Mouse (Mus musculus) Patski (cell line): ENCODE measurements around the gene Mrpl38. TPM values are rescaled to one million over a fixed set of nuclear protein-coding genes. Genes with fewer than 3 reads are reported as not detected.

Experiments
- ATAC-seq: fragments of 100-300 bp; one replicate; pipeline ENCODE4 v1.8.0; 2021
- CTCF ChIA-PET: fragments of 350-600 bp; sonication (Branson Sonifier 250); formaldehyde crosslinking; loops from one replicate; lab custom pipeline; 2022; ENCODE audit warnings: inconsistent platforms; lab: Charles Lee
- POLR2A ChIA-PET: fragments of 350-600 bp; sonication (Branson Sonifier 250); formaldehyde crosslinking; loops from one replicate; lab custom pipeline; 2022; ENCODE audit warnings: antibody characterized with exemption, inconsistent platforms; lab: Charles Lee
- DNase-seq: peaks from one replicate; pipeline ENCODE4 v3.0.0-alpha.2; 2011; ENCODE audit warnings: low read depth, low spot score
- H3K27me3 ChIP-seq: fragments of 371-371 bp; one replicate; pipeline ENCODE4 v1.5.1; 2021
- CTCF ChIP-seq: fragments of 100-300 bp; IDR thresholded peaks from one replicate; pipeline ENCODE4 v1.5.1; 2021
- in situ Hi-C: fragments of 300-500 bp; cut with MboI; formaldehyde crosslinking; loops from 3 replicates; pipeline ENCODE4 v1.11.1; 2018; ENCODE audit warnings: low pct_unique_long_range_greater_than_20kb, mixed read lengths
- polyA plus RNA-seq: library from polyadenylated mRNA; unstranded; gene quantifications from one replicate; pipeline ENCODE4 v1.2.3, GENCODE M21; 2021

Gene Mrpl38
- polyA plus RNA-seq, 1 experiment from 2014 or later = 89.7 TPM

GRCm38 (mm10) chr11:116087194-116088130 lies 51.2 kb downstream of the Mrpl38 start:
- POLR2A ChIA-PET = interaction anchor here (0.8 to 1.3 kb wide), 3 partner anchors 15 to 42 kb away, joined by 3 to 6 read pairs (median 3); no protein-coding TSS in a partner anchor
- in situ Hi-C loops = loop anchor here (5.0 kb wide), 1 partner anchor 45 kb away; the partner anchor contains the start of gene Trim65
- ATAC-seq (peak; percentile 75), DNase-seq (no peak)
- CTCF ChIA-PET = interaction anchor here (0.6 to 1.5 kb wide), 3 partner anchors 11 to 43 kb away, joined by 3 read pairs; no protein-coding TSS in a partner anchor
- TF ChIP-seq CTCF = peak; percentile 99
- no peaks in the 10 kb centered on the region for H3K27me3 ChIP-seq

DNA sequence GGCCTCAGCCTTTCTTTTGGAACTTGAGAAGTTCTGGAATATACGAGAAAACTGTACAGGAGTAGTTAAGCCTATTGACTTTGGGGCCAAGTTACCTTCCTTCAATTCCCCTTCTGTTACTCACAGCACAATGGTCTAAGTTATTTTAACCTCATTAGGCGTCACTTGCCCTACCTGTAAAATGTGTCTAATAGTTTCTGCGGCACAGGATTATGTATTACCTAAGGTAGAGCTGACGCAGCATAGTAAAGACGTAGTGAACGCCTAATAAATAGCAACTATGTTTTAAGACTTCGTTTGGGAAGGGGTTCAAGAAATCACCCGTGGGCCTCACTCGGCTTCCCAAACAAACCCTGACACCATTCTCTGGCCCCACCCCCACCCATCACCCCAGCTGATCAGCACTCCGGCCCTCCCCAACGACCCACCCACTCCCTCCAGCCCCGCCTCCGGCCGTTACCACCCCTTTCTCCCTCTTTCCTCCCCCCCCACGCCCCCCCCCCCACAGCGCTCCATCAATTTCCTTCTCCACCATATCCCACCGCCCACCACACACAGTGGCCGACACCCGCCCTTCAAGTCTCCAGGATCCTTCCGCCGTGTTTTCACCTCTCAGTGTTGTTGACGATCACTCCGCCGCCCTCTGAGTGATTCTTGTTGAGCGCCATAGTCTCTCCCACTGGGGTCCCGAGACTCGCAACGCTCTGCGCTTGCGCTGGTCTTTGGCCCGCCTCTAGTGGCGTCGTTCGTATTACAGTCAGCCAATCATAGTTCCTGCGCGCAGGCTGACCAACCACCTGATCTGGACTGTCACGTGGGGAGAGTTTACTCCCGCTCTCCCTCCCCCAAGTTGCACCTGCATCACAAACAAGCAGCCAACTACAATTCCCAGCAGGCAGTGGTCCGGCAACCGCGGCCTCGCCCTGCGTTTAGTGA lies 52.1 kb downstream of the Mrpl38 start, which contains the start of gene Wbp2:
TSS of gene Wbp2 (minus strand) at position 738 of the 936 bp plus-strand sequence.
- ChIA-PET CTCF (interaction anchor here (0.6 to 1.5 kb wide), 3 partner anchors 12 to 44 kb away, joined by 3 read pairs; no protein-coding TSS in a partner anchor), POLR2A (interaction anchor here (0.6 to 1.0 kb wide), 3 partner anchors 9 to 43 kb away, joined by 3 read pairs; partner anchors contain the start of gene Unc13d)
- peak; percentile 96 for DNase-seq
- peak; percentile 80 for ATAC-seq
- no peaks in the 10 kb centered on the region for H3K27me3 ChIP-seq
- TF ChIP-seq CTCF = no peak
- in situ Hi-C loops = loop anchor here (5.0 kb wide), 1 partner anchor 46 kb away; the partner anchor contains the start of gene Trim65

DNA sequence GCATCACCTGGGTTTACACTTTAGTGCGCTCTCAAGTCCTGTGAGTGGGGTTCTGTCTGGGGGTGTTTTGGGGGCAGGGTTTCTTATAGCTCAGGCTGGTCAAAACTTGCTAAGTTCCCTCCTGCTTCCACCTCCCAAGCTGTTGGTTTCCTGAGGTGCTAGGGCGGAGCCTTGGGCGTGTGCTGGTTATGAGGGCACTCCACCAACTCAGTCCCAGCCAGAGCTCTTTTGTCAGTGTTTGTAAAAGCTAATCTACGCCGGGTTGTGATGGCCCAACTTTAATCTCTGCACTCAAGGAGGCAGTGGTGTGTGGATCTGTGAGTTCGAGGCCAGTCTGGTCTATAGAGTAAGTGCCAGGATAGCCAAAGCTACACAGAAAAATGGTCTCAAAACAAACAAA lies 54.5 kb downstream of the Mrpl38 start:
- TF ChIP-seq CTCF = no peak
- in situ Hi-C loops = no loop called here
- ATAC-seq (no peak), DNase-seq (no peak)
- POLR2A ChIA-PET = no interaction called here
- no peaks in the 10 kb centered on the region for H3K27me3 ChIP-seq
- CTCF ChIA-PET = interaction anchor here (0.9 to 1.0 kb wide), 2 partner anchors 12 to 45 kb away, joined by 4 read pairs; no protein-coding TSS in a partner anchor

DNA sequence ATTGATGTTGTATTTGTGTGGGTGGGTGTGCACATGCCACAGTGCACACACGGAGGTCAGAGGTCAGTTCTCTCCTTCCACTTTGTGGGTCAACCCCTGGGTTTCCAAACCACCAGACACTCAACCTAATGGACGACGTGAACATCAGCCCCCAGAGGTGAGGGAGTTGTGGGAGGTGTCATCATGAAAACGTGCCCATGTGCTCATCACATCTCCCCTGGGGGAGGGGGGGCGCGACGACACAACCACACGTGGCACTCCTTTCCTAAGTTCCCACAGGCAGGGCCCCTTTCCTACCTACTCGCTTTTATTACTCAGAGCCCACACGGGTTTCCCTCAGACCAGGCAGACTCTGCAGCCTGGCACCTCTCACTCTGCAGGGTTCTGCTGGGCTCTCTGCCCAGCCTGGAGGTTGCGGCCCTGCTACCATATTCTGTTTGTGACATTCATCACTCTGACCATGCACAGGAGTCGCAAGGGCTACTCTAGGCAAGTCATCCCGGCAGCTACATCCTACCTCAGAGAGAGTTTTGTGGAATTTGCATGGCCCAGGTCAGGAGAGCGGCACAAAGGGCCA lies 55.5 kb downstream of the Mrpl38 start:
- in situ Hi-C loops = no loop called here
- CTCF ChIA-PET = no interaction called here
- no peak for TF ChIP-seq CTCF
- POLR2A ChIA-PET = no interaction called here
- no peak for DNase-seq
- no peaks in the 10 kb centered on the region for H3K27me3 ChIP-seq
- ATAC-seq = no peak

Other genes with a start within 250 kb of the Mrpl38 start
- gene Smim5, start 238.9 kb downstream of the Mrpl38 start, polyA plus RNA-seq = 1.6 TPM
- gene Smim6, start 226.9 kb downstream of the Mrpl38 start, polyA plus RNA-seq = 0.53 TPM
- gene Sap30bp, start 205.6 kb downstream of the Mrpl38 start, polyA plus RNA-seq = 46.3 TPM
- gene Recql5, start 205.4 kb downstream of the Mrpl38 start, polyA plus RNA-seq = 20.9 TPM
- gene Itgb4, start 164.2 kb downstream of the Mrpl38 start, polyA plus RNA-seq = 0.06 TPM
- gene Galk1, start 126.1 kb downstream of the Mrpl38 start, polyA plus RNA-seq = 100 TPM
- gene H3f3b, start 110.9 kb downstream of the Mrpl38 start, polyA plus RNA-seq = 1,066 TPM
- 24.9 TPM for gene Unk, start 108.5 kb downstream of the Mrpl38 start, polyA plus RNA-seq
- 0.33 TPM for gene Unc13d, start 60.9 kb downstream of the Mrpl38 start, polyA plus RNA-seq
- gene Wbp2, start 51.9 kb downstream of the Mrpl38 start, polyA plus RNA-seq = 255 TPM
- gene Trim47, start 11.7 kb downstream of the Mrpl38 start, polyA plus RNA-seq = 76.1 TPM
- gene Trim65, start 7.7 kb downstream of the Mrpl38 start, polyA plus RNA-seq = 10.1 TPM
- 49.2 TPM for gene Fbf1, start 29.3 kb upstream of the Mrpl38 start, polyA plus RNA-seq
- 53.6 TPM for gene Ten1, start 60.0 kb upstream of the Mrpl38 start, polyA plus RNA-seq
- gene Acox1, start 60.2 kb upstream of the Mrpl38 start, polyA plus RNA-seq = 67.1 TPM
- 0.05 TPM for gene Evpl, start 99.2 kb upstream of the Mrpl38 start, polyA plus RNA-seq
- 90.1 TPM for gene Srp68, start 135.3 kb upstream of the Mrpl38 start, polyA plus RNA-seq
- 2.2 TPM for gene Galr2, start 142.1 kb upstream of the Mrpl38 start, polyA plus RNA-seq
- 63.6 TPM for gene Exoc7, start 168.4 kb upstream of the Mrpl38 start, polyA plus RNA-seq
- 8.6 TPM for gene Foxj1, start 196.5 kb upstream of the Mrpl38 start, polyA plus RNA-seq